Mouse (Mus musculus) embryo, embryonic 11.5 days (tissue): ENCODE measurements at regions not wholly inside any gene's neighbourhood (a gene's known extent, or its start where the extent isn't known, plus 50 kb on each side); places are given as distances from the start of the nearest gene placed in this dataset.

Experiments used
- DNase-seq: peaks from one replicate; pipeline ENCODE4 v3.0.0-alpha.2; 2012; ENCODE audit warnings: low read depth, low spot score

DNA sequence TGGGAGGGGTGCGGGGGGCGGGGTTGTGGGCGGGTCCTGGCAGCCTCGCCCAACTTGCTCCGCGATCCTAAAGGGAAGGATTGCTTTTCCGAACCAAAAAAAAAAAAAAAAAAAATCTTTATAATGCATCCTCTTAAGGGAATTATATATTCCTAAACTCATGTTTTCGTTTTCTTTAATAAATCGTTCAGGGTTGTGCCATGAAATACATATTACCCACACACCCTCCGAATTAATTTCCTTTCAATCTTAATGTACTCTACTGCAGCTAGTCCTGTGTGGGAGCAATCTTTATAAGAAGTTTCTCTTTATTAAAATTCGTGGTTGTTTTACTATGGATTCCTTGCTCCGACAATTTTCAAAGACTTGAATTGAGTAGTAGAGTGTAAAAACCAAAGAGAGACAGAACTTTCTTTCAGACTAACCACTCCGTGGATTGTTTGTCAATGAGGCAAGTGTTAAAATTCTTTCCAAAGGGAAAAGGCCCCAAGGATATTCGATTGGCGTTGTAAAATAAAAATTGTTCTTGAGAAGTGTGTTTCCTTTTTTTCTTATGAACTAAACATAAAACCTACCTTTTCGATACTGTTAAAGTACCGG, 253.6 kb upstream of the Nfe2l3 start:
- no peak for DNase-seq

GRCm38 (mm10) chr6:51179741-51180537, 252.5 kb upstream of the Nfe2l3 start:
- no peak for DNase-seq

GRCm38 (mm10) chr6:51180881-51181875, 251.3 kb upstream of the Nfe2l3 start:
- DNase-seq, result no peak

GRCm38 (mm10) chr6:51181905-51182304, 250.6 kb upstream of the Nfe2l3 start:
- no peak for DNase-seq

- no peak for DNase-seq
Observed at GRCm38 (mm10) chr6:51182771-51183284, 249.6 kb upstream of the Nfe2l3 start.

- DNase-seq, result no peak
Observed at GRCm38 (mm10) chr6:51183576-51184420, 248.7 kb upstream of the Nfe2l3 start.

DNA sequence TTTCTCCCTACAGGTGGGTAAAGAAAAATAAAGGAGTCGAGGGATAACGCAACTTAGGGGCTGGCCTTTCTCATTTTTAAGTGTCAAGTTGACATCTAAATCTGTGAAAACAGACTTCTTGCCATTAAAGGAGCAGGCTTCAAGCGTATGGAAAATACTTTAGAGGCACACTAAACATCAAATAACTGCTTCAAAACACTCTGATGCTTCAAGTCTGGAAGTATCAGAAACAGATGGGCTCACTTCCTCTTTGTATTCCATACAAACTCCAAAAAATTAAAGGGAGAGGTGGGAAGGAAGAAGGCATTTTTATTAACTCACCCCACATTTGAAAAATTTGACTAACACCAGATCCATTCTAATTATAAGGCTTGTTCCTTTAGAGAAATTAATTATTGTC, 248.0 kb upstream of the Nfe2l3 start:
- DNase-seq, result no peak

DNA sequence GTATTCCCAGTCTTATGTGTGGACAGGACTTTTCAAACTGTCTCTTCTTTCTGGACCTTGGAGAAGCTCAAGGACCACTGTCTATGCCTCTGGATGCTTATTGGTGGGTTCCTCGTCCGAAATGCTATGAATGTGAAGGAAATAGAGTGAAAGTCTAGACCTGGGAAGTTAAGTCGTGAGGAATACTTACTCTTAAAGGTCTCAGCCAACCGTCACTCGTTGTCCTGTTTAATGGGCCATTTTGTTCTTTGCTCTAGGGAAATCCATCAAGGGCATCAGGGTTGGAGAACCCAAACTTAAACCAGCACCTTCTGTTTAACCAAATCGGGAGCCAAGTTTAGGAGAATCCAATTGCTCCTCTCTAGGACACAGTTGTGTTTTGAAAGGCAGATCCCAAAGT, 247.3 kb upstream of the Nfe2l3 start:
- DNase-seq, result no peak

- no peak for DNase-seq
Observed at GRCm38 (mm10) chr6:51189173-51189572, 243.3 kb upstream of the Nfe2l3 start.

DNA sequence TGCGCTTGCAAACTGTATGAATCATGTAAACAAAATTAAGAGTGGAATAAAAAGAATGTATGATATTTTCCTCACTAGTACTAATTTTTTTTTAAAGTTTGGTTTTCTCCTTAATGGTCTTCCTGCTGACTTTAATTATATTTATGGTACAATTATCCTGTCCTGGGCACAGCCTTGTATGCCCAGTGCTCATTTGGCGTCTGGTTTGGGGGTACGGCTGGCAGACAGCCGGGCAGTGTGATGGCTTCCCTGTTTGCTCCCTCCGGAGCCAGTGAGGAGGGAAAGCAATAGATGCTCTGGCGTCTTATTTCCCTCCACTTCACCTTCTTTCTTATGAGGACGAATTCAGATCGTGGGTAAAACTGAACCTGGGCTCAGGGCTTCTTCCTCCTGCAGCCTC, 239.6 kb upstream of the Nfe2l3 start:
- no peak for DNase-seq

DNA sequence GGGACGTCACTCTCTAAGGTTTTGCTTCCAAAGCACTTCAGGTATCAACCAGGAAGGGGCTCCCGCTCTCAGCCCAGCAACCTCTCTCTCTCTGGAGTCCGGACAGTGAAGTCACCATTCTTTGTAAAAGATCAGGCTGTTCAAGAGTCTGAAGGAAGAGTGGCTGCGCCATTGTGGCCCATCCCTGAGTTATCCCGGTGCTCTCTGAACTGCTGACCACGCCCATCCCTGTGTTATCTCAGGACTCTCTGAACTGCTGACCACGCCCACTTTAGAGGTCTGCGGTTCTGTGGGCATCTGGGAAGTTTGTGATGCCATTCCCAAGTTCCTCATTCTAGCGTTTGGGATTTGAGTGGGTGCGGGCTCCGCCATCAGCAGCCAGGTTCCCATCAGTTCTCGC, 239.1 kb upstream of the Nfe2l3 start:
- DNase-seq, result no peak

DNA sequence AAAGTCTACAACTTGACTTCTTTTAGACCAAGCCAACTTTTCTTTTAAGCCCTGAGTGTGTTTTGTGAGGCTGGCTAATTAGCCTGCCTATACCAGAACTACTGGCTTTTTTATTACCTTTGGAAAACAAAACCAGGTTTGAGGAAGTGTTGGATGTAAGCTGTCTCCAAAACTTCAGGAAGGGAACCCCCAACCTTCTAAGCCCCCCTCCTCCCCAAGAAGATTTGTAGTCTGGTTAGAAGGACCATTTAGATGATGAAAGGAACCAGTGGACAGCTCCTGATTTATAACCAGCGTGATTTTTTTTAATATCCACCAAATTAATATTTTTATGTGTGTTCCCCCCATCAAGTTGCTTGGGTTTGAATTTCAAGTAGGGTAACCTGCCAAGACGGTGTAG, 236.1 kb upstream of the Nfe2l3 start:
- no peak for DNase-seq

DNA sequence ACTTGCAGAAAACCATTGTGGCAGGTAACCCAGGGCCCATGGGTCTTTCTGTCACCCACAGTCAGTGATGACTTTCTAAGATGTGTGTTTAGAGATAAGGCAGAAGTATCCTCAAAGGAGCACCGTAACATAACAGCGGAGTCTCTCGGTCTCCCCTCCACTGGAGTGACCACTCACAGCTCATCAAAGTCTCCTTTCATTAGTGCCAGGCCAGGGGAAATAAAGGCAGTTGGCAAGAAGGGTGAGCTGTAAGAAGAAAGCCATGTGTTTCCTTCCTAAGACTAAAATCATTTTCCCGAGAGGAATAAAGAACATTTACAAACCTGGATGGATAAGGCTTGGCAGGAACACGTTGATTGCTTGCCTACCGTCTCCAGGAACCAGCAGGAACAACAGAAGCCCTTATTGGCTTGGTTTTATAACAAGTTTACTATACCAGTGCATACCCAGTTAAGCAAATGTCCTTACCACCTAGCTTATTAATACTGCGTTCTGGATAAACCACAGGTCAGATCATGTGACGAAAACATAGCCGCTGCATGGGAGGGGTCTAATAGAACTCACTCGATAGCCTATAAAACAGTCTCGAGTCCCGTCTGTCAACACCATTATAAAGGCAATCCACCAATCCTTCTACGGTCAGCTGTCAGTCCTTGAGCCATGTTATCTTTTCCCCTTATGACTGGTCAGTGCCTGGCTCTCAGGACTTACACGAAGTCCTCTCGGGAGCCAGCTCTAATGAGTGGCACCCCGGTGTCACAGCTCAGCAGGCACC, 235.3 kb upstream of the Nfe2l3 start:
- DNase-seq, result no peak

DNA sequence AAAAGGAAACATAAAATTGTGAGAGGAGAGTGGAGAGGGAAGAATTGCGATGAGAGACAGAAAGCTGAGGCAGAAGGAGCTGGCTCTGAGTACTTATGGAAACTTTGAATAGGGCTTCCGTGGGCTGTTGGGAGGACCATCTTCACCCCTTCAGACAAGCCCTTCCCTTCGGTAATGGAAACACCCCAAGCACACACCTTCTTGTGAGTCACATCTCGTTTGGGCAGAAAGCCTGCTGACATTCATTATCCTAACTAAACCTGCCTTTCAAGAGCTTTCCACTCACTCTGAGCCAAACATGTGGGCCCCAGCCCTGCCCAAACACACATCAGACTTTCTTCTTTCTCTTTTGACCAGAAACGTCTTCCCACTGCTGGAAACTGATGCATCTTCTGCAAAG, 232.3 kb upstream of the Nfe2l3 start:
- DNase-seq, result no peak

DNA sequence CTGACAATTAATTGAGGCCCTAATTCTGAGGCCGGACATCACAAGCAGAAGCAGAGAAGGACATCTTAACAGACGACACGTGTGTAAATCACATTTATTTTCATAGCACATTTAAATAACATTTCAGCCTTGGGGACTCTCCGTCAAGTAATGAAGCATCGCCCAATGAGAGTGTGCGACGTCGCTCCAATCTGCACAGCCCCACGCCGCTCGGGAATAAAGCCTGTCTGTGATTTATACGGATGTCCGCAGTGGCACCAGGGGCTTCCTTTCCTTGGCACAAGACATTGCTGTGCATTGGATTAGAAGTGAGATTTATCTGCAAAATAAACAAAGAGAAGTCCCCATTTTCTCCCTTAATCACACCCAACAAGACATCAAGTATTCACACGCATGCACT, 231.6 kb upstream of the Nfe2l3 start:
- no peak for DNase-seq

DNA sequence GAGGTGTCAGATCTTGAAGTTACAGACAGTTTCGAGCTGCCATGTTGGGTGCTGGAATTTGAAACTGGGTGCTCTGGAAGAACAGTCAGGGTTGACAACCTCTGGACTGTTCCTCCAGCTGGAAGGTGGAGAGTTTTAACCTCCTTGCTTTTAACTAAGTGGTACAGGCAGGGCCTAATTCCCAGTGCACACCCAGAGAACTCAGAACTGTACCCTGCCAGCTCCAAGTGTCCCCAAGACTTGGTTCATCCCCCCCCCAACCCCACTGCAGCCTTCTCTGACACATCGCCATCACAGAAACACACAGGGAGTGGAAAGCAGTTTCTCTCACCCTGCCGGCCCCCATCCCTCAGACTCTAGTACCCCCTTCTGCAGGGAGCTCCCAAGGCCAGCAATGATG, 228.2 kb upstream of the Nfe2l3 start:
- no peak for DNase-seq

DNA sequence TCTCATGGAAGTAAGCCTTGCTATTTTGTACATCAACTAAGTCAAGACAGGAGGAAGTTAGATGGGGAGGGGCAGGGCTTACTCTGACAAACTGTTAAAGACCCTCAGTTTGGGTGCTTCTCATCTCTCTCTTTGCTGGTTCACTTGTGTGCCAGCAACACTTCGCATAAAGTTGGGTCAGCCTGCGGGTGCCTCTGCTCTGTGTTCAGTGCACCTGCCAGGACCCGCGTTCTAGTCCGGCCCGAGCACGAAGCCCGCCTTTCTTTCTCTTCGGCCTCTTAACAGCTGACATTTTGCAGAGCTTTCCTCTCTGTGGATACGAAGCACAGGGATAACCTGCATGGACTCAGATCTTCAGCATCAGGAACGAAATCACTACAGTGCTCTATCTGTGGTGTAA, 227.1 kb upstream of the Nfe2l3 start:
- DNase-seq, result no peak

DNA sequence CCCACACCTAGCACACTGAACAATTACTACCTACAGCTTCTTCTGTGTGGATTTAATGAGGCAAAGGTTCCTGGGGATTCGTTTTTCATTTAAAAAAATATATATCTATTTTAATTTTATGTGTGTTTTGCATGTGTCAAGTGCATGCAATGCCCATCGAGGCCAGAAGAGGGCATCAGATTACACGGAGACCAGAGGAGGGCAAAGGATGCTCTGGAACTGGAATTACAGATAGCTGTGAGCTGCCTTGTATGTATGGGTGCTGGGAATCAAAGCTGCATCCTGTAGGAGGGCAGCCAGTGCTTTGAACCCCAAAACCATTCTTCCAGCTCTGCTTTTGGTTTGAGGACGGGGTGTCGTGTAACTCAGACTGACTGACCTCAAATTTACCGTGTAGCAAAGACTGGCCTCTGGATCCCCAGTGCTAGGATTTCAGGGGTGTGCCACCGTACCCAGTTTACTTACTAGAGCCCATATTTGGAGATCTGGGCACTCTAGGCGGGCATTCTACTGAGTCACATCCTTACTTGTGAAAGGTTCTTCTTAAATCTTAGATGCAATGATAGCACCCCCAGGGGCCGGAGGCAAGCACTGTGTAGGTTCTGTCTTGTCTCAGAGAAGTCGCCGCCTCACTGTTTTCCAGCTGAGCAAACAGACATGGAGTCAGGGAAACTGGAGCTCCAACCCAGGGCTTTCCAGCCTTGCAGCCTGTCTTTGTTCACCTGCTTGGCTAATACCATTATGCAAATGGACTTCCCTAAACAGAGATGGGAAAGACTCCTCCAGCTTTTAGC, 225.6 kb upstream of the Nfe2l3 start:
- no peak for DNase-seq

GRCm38 (mm10) chr6:51207587-51208361, 224.7 kb upstream of the Nfe2l3 start:
- no peak for DNase-seq
